Mouse (Mus musculus): ENCODE measurements around the gene Gabrb2.

Gene Gabrb2

DNA sequence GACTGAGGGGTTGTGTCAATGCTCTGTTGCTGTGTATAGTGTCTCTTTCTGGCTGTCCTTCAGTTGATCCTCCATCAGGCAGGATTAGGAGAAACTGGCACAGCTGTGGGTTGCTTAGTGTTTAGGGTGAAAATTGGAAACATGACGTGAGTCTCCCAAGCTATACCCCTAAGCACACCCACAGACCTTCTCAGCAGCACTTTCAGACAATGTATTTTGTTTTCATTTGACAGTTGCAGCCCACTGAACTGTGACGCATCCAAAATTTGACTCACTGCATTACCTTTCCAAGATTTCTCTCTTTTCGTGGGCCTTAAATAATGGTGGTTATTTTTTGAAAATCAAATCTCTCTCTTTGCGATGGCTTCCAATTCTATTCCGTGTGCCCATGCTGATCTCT is 115.7 kb downstream of the Gabrb2 start:
- no peak for DNase-seq (ENCODE audit: low spot score)

DNA sequence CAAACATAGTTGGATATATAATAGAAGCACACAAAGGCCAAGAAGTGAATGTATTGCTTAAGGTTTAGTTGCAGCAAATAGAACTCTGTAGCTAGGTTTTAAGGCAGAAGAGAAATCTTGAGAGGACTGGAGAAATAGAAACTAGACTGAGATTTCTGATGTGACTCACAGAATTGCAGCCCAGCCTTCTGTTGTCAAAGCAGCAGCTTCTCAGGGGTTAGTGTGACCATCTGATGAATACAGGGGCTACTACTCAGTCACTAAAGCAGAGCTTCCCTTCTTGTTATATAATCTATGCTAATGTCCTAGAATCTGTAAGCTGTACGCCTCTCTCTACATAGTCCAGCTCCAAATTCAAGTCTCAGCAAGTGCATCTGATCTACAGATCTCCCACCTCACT is 116.3 kb downstream of the Gabrb2 start:
- DNase-seq (ENCODE audit: low spot score), result no peak

DNA sequence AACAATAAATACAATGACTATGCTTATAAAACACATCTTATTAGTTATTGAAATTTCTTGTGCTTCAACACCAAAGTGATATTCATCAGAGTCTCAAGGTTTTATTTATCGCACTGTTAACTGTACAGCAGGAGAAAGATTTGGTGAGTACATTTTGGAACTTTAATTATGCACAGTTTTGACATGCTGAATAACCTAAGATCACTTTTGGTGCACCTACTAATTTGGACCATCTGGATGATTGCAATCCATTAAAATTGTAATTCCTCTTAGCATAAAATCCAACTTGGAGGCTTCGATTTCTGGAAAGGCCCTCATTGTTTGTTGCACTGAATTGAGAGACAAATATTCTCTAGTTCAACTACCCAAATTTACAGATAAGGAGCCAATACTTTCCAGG is 123.3 kb downstream of the Gabrb2 start:
- no peak for DNase-seq (ENCODE audit: low spot score)

DNA sequence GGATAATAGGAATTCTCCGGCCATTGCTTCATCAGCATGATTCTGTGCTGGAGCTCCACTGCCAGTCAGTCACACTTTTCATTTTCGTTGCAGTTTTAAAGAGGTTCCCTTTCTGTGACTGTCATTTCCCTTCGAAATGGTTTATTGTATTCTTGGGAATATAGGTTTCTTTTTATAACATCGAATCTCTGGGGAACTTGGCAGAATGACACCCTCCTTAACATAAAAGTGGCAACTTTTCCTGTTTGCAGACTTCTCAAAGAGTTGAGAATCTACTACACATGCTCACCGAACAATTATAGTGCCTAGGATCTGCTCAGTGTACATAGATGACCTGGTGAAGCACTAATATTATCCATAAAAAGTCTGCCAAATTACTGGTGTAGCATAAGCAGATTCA is 146.5 kb downstream of the Gabrb2 start:
- no peak for DNase-seq (ENCODE audit: low spot score)

DNA sequence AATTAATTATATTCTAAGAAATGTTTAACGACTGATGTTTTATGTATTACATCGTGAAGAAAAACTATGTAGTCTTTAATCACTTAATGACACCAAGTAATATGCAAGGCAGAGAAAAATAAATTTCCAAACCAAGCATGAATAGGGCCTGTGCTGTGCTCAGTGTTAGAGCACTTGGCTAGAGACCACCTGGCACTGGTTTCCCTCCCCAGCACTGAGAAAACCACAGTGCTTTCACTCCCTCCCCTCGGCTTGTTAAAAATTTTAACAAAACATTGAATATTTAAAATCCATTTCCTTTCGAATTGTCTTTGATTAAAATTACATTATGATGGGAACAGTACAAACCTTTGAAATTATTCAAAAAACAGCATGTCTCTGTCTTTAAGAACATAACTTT is 151.9 kb downstream of the Gabrb2 start:
- no peak for DNase-seq (ENCODE audit: low spot score)

DNA sequence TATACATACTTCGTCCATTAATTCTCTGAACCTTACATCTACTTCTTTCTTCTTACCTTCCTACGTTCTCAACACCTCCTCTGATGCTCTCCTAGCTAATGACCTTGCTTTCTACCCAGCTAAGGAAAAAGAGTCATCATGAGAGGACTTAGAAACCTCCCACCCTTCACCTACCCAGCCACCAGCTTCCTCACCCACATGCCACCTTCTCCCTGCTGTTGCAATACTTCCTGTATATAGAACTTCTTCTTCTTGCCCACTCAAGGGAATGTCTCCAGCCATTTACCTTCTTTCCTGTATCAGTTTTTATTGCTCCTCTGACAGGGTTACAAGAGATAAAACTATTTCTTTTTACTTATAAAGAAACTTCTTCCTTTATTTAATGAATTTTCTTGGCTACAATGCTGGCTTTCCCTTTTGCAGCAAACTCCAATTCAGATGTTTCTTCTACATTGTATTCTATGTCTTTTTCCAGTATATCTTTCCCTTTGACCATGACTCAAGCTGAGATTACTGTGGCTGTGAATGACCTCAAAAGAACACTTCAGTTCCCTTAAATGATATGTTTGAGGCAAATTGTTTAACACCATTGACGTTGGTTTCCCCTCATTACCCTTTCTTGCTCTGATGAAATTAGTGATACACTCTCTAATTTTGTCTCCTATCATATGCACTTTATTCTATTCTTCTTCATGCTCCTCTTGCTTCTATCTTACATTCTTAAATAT is 155.8 kb downstream of the Gabrb2 start:
- no peak for DNase-seq (ENCODE audit: low spot score)

DNA sequence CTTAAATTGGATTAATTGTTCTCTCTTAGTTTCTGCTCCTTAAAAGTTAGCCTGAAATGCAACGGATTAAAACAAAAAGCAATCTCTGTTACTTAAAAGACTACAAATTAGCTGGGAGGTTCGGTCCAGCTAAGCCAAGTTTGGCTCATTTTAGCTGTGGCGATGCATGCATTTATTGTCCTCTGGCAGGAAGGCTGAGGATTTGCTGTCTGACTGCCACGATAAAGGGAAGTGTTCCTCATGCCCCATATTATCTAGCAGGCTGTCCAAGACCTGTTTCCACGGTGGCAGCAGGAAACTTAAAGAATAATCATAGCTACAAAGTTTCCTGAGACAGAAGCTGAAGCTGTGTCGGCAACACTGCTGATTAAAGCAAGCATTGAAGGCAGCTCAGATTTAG is 160.2 kb downstream of the Gabrb2 start:
- no peak for DNase-seq (ENCODE audit: low spot score)

DNA sequence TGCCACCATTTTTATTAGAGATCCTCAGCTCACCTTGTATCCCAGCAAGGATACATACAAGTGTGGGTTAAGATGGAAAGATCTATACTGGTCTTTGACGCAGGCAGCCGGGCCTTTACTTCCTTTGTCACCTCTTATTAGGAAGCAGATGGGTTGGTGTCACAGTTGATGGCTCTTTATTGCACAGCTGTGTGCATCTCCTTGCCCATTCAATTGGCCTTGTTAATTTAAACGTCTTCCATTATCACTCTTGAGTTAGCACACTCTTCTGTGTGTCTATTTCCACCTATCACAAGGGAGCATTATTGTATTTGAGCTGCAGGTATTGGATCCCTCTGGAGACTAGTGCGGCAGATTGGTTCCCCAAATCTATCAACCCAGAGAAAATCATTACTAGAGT is 161.6 kb downstream of the Gabrb2 start:
- DNase-seq (ENCODE audit: low spot score), result no peak

DNA sequence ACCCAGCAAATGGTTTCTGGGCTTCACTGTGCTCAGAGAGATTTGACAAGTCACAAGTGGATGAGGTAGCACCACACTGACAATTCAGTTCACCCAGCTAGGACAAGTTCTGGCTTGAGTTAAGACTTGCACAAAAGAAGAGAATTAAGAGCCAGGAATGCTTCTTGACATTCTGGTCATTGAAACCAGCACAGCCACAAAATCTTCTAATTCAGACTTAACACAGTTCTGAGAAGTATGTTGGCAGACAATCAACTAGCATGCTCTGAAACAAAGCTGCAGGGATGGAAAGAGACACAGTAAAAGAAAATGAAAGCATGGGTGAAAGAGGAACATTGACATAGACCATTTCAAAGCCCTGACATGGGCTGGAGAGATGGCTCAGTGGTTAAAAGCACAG is 162.2 kb downstream of the Gabrb2 start:
- DNase-seq (ENCODE audit: low spot score), result no peak

DNA sequence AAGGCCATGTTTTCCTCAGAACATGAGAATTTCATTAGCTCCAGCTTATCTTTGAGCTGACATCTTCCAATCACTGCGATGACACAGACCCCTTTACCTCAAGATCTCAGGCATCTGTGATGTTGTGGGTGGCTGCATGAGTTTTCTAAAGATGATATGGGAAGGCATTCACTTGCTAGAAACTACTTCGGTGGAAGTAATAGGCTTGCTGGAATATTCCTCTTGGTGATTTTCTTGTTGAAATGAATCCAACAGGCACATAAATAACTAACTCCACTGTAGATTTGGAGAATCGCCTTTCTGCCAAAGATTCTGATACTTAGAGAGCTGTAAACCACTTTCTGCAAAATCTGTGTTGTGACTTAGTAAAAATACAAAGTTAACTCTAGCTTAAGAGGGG is 172.9 kb downstream of the Gabrb2 start:
- DNase-seq (ENCODE audit: low spot score), result no peak

DNA sequence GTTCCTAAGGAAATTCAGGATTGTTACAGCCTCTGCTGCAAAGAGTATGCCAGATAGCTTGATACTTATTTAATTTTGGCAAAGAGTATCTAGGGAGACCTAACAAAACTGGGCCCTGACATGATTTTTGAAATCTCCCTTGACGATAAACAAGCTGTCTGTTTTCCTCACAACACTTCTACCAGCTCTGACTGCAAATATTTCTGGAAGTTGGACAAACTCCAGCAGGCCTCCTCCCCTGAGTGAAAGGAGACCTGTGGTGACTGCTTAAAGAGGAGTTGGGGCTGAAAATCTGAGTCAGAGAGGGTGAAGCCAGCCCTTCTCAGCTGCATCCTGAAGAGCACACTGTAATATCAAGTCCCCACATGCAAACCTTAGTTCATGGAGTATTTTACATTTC is 186.7 kb downstream of the Gabrb2 start:
- DNase-seq (ENCODE audit: low spot score), result no peak

DNA sequence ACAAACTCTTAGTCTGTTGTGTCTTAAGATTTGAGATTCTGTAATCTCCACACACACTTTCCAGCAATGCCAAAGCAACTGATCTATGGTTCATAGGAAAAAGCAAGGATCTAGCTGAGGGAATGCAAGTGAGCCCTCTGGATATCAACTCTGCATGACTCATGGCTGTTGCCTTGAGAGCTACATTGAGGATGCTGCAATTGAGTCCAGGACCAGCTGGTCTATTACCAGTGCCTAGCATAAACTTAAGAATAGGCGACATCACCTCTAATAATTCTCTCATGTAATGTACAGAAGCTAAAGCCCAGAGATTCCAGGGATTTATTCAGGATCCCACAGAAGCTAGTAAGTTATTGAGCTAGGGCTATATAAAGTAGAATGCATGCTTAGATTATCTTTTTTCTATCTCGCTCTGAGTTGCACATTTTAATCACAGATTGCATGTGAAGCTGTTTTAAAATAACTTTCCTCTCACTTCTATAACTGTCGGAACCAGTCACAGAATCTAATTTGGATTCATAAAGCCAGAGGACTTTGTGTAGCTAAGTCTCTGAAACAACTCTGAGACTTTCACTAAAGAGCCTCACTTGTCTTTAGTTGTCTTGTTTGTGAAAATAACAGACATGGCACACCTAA is 189.7 kb downstream of the Gabrb2 start:
- no peak for DNase-seq (ENCODE audit: low spot score)

DNA sequence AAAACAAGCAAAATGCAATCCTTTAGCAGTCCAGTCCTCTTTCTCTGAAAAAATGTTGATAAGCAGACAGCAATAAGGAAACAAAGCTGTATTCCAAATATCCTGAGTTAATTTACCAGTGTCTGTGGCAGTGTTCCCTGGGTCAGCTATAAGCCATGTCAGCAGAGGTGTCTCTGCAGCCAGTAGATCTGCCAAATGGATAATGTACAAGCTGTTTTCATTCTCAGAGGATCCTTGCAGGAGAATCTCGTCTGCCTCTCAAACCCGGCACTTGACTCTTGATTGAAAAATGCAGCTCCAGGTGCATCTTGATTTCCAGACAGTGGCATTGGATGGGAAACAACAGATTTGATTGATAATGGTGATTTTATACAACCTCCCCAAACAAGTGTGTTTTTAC is 198.6 kb downstream of the Gabrb2 start:
- no peak for DNase-seq (ENCODE audit: low spot score)

DNA sequence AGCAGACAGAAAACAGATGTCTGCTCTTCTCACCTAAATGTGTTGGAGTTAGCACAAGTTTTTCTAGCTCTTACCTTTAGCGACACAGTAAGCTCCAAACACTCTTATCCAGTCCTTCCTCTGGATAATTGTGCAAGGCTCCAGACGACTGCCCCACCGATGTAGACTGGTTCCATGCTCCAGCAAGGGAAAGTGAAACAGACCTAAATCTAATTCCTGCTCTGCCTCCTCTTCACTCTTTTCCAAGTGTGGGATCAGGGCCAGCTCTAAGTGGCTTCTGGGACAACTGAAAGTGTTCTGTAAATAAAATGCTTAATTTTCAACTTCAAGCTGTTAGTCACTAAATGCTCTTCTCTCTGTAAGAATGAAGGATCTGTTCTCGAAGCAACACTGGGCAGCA is 201.6 kb downstream of the Gabrb2 start:
- DNase-seq (ENCODE audit: low spot score), result no peak

DNA sequence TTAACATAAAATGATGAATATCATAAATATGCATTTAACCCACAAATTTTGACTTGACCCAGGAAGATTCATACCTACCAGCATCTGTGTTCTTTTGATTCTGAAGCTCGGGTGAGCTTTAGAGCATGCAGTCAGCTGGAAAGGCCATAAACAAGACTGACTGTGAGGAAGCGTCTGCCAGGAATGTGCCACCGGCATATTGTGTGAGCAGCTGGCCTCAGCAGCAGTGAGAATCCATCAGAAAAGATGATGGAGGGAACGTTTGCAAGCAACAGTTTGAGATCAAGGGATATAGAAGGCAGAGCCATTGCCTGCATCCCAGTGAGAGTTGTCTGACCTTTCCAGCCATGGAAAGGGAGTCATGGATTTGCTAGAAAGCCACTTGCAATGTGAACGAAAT is 230.6 kb downstream of the Gabrb2 start:
- no peak for DNase-seq (ENCODE audit: low spot score)

DNA sequence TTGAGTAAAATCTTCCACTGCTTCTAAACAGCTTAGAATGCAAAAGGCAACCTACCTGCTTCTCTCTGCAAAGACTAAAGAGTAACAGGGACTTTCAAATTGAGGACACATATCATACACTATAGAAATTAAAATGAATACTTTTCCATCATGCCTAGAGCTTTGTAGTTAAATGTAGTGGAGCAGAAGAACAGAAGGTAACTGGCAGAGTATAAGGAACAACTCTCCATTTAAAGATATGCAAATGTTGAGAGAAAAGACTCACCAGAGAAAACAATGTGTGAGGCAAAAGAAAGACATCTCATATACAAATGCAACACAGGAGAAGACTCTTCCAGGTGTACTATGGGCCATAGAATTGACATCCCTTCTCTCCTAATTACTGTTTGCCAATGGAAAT is 232.0 kb downstream of the Gabrb2 start:
- DNase-seq (ENCODE audit: low spot score), result no peak

DNA sequence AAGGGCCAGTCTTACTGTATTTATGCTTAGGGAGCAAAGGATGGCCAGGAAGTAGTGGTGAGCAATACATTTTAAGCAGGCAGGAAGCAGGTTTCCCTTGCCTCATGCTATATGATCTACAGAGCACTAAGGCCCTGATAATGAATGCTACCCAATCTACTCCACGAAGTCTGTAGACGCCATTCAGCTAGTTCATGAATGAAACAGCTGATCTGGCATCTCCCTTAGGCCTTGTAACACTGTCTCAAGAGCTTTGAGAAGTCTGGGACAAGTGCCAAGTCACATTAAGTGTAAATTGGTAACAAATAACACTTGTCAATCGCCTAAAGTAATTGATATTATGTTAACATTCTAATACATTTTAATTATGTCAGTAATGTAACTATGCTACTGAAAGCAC is 234.6 kb downstream of the Gabrb2 start:
- DNase-seq (ENCODE audit: low spot score), result no peak

DNA sequence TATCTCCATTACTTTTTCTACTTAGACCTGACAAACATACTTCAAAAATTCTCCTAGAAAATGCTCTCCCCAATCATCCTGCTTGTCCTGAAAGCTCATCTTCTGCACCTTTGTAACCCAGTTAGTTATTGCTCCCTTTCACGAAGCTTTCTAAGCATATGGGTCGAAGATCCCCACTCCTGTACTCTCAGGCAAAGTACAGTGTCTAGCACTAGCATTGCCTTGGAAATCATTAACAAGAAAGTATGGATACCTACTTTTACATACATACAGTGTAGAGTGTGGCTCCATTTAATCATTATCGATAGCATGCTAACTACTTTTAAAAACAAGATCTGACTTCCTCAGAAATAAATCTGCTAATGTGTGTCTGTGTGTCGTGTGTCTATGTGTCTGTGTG is 249.1 kb downstream of the Gabrb2 start:
- DNase-seq (ENCODE audit: low spot score), result no peak

All from yolk sac, embryonic 10.5 days (tissue).